Mouse (Mus musculus): ENCODE results near the gene Parp1. TPM values are rescaled to one million over a fixed set of nuclear protein-coding genes. Genes with fewer than 3 reads are reported as not detected.
A peak's percentile ranks its signal among the peaks of the same experiment; 100 is the strongest.
"Not testable (repeated sequence)": the region's sequence is repeated elsewhere in the genome, so short reads cannot be mapped to it uniquely, and the experiment has no call there.

Parp1 gene
- total RNA-seq, 1 experiment from 2014 or later = 195 TPM

DNA sequence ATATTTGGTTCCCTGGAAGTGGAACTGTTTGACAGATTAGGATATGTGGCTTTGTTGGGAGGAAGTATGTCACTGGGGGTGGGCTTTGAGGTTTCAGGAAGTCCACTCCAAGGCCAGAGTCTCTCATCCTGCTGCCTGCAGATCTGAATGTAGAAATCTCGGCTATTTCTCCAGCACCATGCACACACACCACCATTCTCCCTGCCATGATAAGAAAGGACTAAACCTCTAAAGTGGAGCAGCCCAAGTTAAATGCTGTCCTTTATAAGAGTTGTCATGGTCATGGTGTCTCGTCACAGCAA, 38.8 kb downstream of the Parp1 start:
- no peak for ATAC-seq (ENCODE audit: extremely low read depth, insufficient number of reproducible peaks, low FRiP score, poor library complexity, severe bottlenecking)

DNA sequence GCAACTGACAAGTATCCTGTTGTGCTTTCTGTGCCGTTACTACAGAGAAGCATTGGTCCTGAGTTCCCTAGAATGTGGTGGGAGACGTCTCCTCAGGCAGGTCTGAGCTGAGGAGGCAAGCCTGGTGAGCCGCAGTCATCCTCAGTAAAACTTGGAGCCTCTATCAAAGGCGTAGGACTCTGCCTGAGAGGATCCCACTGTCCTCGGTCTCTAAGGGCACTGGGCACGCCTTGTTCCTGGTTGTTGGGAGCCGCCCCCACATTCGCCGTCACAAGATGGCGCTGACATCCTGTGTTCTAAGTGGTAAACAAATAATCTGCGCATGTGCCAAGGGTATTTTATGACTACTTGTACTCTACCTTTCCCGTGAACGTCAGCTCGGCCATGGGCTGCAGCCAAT, 43.1 kb downstream of the Parp1 start:
- ATAC-seq (ENCODE audit: extremely low read depth, insufficient number of reproducible peaks, low FRiP score, poor library complexity, severe bottlenecking) = not testable (repeated sequence)

DNA sequence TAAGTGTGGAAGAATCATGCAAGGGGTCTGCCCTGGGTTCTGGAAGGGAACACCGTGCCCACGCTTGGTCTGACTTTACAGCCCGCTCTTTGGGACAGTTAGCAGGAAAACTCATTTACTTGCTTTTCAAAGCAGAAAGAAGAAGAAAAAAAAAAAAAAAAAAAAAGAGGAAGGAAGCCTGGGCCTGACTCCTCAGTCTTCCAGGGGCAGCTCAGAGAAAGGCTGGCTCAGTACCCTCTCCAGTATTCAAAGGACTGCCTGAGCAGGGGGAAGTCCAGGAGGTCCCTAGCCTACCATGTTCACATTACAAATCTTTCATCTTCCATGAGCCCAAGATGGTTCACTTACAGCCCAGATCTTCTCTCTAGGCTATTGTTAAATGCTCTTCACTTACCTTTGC, 48.0 kb downstream of the Parp1 start:
- ATAC-seq (ENCODE audit: extremely low read depth, insufficient number of reproducible peaks, low FRiP score, poor library complexity, severe bottlenecking) = no peak

DNA sequence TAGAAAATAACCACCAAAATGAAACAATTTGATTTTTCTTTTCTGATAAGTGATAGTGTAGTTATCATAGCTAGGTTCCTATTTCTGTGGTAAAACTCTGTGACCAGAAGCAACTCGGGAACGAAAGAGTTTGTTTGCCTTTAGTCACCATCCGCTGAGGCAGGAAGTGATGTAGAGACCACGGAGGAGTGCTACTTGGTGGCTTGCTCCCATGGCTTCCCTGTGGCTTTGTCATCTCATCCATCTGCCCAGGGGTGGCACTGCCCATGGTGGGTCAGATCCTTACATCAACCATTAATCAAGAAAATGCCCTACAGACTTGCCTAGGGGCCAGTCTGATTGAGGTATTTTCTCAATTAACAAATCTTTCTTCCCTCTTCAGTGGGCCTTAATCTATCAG, 53.7 kb downstream of the Parp1 start:
- no peak for ATAC-seq (ENCODE audit: extremely low read depth, insufficient number of reproducible peaks, low FRiP score, poor library complexity, severe bottlenecking)

DNA sequence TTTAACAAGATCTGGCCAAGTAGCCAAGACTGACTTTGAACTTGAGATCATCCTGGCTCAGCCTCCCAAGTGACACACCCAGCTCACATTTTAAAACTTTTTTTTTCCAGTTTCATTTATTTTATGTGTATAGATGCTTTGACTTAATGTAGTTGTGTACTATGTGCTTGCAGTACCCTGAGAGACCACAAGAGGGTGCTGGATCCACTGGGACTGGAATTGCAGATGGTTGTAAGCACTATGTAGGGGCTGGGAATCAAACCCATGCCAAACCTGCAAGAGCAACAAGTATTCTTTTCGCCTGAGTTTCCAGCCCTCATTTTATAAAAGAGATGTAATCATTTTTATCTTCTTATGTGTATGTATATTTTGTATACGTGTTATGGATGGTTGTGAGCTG, 55.2 kb downstream of the Parp1 start:
- ATAC-seq (ENCODE audit: extremely low read depth, insufficient number of reproducible peaks, low FRiP score, poor library complexity, severe bottlenecking) = no peak

DNA sequence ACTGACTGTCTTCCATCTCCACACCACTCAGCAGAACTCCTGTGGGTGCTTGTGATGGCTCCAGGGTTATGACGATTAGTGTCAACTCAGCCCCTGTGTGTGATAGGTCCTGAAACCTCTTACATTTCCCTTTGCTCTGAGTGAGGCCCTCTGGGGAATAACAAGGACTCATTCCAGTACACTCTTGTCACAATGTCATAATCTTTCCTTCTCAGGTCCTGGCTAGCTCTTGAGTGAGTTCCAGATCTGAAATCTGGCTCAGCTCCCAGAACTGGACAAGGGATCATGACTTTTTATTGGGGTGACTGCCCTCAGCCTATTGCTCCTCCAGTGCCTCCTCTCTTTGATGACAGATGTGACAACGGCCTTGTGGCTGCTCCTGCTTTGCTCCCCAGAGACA, 57.4 kb downstream of the Parp1 start:
- no peak for ATAC-seq (ENCODE audit: extremely low read depth, insufficient number of reproducible peaks, low FRiP score, poor library complexity, severe bottlenecking)

DNA sequence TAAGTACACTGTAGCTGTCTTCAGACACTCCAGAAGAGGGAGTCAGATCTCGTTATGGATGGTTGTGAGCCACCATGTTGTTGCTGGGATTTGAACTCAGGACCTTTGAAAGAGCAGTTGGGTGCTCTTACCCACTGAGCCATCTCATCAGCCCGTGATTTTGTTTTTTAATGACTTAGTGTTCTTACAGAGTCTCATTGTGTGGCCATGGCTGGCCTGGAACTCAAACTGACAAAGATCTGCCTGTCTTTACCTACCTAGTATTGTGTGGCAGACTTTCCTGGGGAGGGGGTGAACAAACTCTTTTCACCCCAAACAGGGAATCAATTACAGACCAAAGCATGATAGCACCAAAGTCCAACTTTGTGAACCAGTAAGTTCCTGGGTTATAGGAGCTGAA, 69.1 kb downstream of the Parp1 start:
- ATAC-seq (ENCODE audit: extremely low read depth, insufficient number of reproducible peaks, low FRiP score, poor library complexity, severe bottlenecking) = not testable (repeated sequence)

DNA sequence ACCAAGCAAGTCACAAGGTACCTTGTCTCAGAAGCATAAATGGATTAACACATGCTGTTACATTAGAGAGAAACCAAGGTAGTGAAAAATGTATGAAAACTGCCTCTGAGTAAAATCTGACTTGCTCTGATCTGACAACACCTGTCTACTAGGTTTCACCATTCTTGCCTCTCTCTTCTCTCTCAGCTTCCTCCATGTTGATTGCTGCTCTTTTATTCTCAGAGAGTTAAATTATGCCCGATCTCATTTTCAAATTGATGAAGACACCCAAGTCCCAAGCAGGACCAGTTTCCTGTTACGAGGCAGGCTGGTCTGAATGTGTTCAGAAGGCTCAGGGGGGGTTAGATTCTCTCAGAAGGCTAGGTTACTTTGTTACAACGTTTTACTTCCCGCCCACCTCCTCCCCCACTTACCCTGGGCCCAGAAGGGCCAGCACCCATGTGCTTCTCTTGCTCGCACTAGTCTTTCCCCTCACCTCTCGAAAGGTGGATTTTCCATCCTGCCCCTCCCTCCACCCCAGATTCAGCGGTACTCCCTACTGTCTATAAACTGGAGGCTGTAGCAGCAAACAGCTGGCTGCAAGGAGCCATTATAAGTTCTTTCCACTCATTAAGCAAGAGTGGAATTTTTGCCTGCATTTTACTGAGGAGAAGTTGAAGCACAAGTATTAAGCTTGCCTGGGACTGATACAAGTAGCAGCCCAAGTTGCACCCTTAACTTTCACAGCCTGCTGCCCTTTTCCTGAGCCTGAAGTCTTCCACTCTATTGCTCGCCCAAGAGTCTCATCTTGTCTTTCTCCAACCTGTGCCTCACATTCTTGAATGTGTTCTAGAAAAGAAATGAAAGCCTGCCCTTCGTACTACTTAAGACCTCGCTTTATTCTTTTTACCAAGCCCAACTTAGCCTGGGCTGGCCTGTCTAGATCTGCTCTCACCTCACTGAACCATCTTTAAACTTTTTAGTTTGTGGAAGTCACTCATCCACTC, 71.0 kb downstream of the Parp1 start:
- ATAC-seq (ENCODE audit: extremely low read depth, insufficient number of reproducible peaks, low FRiP score, poor library complexity, severe bottlenecking) = no peak

DNA sequence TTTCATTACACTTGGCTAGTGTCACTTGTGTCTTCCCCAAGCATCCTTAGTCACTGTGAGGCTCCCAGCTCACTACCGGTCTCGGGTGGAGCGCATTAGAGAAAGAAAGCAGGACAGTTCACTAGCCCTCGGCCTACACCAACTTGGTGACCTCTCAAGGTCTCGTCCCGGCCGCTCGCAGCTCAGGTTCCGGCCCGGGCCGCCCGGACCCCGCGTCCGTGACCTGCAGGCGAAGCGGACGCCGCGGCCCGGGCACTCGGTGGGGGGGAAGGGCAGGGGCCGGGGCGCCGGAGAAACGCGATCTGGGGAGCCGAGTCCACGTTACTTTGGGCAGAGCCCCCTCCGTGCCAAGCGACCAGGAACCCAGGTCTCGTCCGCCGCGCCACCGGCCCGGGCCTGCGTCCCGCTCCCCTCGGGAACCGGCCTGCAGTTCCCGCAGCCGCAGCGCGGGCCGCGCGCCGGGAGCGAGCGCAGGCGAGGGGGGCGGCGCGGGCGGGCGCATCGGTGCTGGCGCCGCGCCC, 71.9 kb downstream of the Parp1 start:
- no peak for ATAC-seq (ENCODE audit: extremely low read depth, insufficient number of reproducible peaks, low FRiP score, poor library complexity, severe bottlenecking)

DNA sequence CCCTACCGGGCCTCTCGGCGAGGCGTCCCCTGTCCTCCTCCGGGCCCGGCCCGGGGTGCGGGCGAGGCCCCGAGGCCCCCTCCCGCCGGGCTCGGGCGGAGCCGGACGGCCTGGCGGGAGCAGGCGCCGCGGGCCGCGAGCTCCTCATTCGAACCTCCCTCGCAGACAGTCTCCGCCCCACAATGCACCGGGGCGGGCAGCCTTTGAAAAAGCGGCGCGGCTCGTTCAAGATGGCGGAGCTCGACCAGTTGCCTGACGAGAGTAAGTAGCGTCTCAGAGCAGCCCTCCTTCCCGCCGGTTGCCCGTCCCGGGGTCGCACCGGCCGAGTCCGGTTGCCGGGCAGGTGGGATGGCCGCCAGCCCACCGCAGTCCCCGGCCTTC, 72.4 kb downstream of the Parp1 start, which contains the start of gene Lin9:
Lin9 (plus strand) TSS at position 14 of the 381 bp plus-strand sequence.
- peak; percentile 94 for ATAC-seq (ENCODE audit: extremely low read depth, insufficient number of reproducible peaks, low FRiP score, poor library complexity, severe bottlenecking)

DNA sequence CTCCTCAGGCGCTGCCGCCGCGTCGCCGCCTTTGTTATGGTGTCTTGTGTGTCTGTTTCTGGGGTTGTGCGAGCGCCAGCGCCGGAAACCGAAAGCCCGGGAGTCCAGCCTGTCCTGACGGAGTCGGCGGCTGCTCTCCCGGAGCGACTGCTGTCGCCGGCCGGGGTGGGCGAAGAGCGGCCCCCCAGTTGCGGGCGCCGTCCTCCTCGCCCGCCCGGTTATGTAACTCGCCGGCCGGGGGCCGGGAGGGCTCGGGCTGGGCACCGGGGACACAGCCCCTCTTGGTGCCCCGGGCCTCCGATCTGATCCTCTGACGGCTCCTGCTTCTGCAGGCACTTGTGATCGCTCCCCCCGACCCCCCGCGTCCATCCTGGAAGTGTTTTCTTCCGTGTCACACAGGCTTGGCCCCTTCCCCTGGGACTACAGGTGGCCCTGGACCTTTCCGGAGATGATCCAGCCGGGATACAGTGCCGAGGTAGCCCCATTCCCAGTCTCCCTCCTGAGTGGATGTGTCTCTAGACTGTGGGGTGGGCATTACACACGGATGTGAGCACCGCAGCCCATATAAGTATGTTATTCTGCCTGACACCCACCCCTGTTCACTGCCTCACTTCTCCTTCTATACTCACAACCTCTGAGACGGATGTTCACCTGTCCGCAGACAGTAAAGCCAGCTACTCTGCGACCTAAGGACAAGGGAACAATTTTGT, 72.9 kb downstream of the Parp1 start:
- peak; percentile 29; the same call in 1 of the 2 replicates for ATAC-seq (ENCODE audit: extremely low read depth, insufficient number of reproducible peaks, low FRiP score, poor library complexity, severe bottlenecking)

DNA sequence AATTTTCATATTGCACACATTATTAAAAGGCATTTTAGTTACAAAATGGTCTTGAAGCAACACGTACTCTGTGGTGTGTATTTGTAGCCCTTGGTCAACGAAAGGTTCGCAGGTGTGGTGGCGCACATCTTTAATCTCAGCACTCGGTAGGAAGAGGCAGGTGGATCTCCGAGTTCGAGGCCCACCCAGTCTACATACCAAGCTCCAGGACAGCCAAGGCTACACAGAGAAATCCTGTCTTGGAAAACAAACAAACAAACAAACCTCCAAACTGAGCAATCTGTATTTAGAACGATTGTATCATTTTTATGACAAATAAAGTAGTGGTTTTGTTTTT, 73.5 kb downstream of the Parp1 start:
- no peak for ATAC-seq (ENCODE audit: extremely low read depth, insufficient number of reproducible peaks, low FRiP score, poor library complexity, severe bottlenecking)

Other genes starting within 250 kb of the Parp1 start
- 64.6 and 68.5 TPM in 2 replicates for gene Itpkb, start 238.4 kb upstream of the Parp1 start, total RNA-seq (2017)
- 0.12 and 0.70 TPM in 2 replicates for gene Stum, start 85.4 kb upstream of the Parp1 start, total RNA-seq (2017)
- gene Lin9, start 72.2 kb downstream of the Parp1 start, total RNA-seq (2017) = 17.0 and 17.7 TPM in 2 replicates
- 0.12 TPM in 1 of 2 replicates, not detected in the other for gene Mixl1, start 128.1 kb downstream of the Parp1 start, total RNA-seq (2017)
- gene Acbd3, start 157.1 kb downstream of the Parp1 start, total RNA-seq (2017) = 89.5 and 91.6 TPM in 2 replicates
- gene H3f3a, start 245.0 kb downstream of the Parp1 start, total RNA-seq (2017) = 2,143 and 2,209 TPM in 2 replicates